Mouse (Mus musculus): ENCODE measurements at regions not wholly inside any gene's neighbourhood (a gene's known extent, or its start where the extent isn't known, plus 50 kb on each side); places are given as distances from the start of the nearest gene placed in this dataset.

- no peak for TF ChIP-seq POLR2A (IDR thresholded peaks at IDR 0.05; ENCODE audit: borderline replicate concordance, insufficient read depth, low read length)
- no peak for TF ChIP-seq CTCF (IDR thresholded peaks at IDR 0.05; ENCODE audit: borderline replicate concordance, insufficient read depth, low read depth, low read length)
These were observed 70.8 kb upstream of the Cdh6 start for GRCm38 (mm10) chr15:13244306-13244705.

All from cerebellum, adult 2 months (tissue).